Mouse (Mus musculus): ENCODE measurements at regions not wholly inside any gene's neighbourhood (a gene's known extent, or its start where the extent isn't known, plus 50 kb on each side); places are given as distances from the start of the nearest gene placed in this dataset.

DNA sequence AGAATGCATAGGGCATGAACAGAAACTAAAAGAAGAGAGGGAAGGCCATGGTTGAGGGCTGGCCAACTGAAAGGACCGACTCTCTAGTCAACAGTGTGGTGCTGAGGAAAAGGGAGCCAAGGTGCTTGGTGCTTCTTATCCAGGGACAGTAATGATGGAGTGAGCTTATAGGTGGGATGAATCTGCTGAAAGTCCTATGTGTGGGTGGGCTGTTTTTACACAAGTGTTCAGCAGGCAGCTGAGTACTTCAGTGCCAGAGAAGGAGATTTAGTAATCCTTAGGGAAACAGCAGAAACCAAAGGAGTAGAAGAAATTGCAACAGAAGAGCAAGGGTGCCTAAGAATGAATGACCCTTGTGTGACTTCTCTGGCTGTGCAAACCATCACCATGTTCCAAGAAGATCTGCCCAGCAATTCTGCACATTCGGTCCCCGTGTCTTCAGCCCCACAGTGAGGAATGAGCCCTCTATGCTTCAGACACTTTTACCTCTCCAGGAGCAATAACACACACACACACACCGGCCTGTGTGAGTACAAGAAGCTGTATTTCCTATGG is 82.1 kb upstream of the Pkn2 start:
- Histone ChIP-seq H3K27ac (replicated peaks) (peak overlapping the region; percentile 69), H3K9me3 (ENCODE audit: control insufficient read depth, low read length) (no peaks in the 10 kb centered on the region), H3K4me1 (replicated peaks; ENCODE audit: control insufficient read depth, insufficient read depth) (no peaks in the 10 kb centered on the region), H3K27me3 (ENCODE audit: control insufficient read depth, insufficient read depth, low read length) (no peaks in the 10 kb centered on the region), H3K4me3 (ENCODE audit: low read depth, low read length) (no peak overlapping the region), H3K4me2 (replicated peaks; ENCODE audit: low read depth) (no peak overlapping the region), H3K9ac (ENCODE audit: low read length) (no peak overlapping the region), H3K36me3 (ENCODE audit: control insufficient read depth, insufficient read depth, low read length) (no peaks in the 10 kb centered on the region)
- WGBS = 62% methylated on average over 4 of the region's 4 CpGs
- ATAC-seq (ENCODE audit: low FRiP score, low TSS enrichment) (no peak; the same call in 1 of the 2 replicates), DNase-seq (ENCODE audit: low spot score) (no peak)
- TF ChIP-seq CTCF (IDR thresholded peaks at IDR 0.05; ENCODE audit: low read depth) = no peak
- TF ChIP-seq EP300 (optimal IDR thresholded peaks at IDR 0.05) = no peak

GRCm38 (mm10) chr3:142957768-142958167 is 76.0 kb upstream of the Pkn2 start:
- TF ChIP-seq EP300 (optimal IDR thresholded peaks at IDR 0.05) = no peak
- TF ChIP-seq CTCF (IDR thresholded peaks at IDR 0.05; ENCODE audit: low read depth) = no peak
- no peak overlapping the region for H3K27ac ChIP-seq (replicated peaks)
- H3K4me1 ChIP-seq (replicated peaks; ENCODE audit: control insufficient read depth, insufficient read depth) = no peaks in the 10 kb centered on the region
- no peak overlapping the region for H3K4me2 ChIP-seq (replicated peaks; ENCODE audit: low read depth)
- no peaks in the 10 kb centered on the region for H3K27me3 ChIP-seq (ENCODE audit: control insufficient read depth, insufficient read depth, low read length)
- DNase-seq (ENCODE audit: low spot score) = no peak
- H3K9ac ChIP-seq (ENCODE audit: low read length) = no peak overlapping the region
- H3K36me3 ChIP-seq (ENCODE audit: control insufficient read depth, insufficient read depth, low read length) = no peaks in the 10 kb centered on the region
- no peak for ATAC-seq (ENCODE audit: low FRiP score, low TSS enrichment)
- H3K4me3 ChIP-seq (ENCODE audit: low read depth, low read length) = no peak overlapping the region
- WGBS = 72% methylated on average over 8 of the region's 8 CpGs
- H3K9me3 ChIP-seq (ENCODE audit: control insufficient read depth, low read length) = no peaks in the 10 kb centered on the region

DNA sequence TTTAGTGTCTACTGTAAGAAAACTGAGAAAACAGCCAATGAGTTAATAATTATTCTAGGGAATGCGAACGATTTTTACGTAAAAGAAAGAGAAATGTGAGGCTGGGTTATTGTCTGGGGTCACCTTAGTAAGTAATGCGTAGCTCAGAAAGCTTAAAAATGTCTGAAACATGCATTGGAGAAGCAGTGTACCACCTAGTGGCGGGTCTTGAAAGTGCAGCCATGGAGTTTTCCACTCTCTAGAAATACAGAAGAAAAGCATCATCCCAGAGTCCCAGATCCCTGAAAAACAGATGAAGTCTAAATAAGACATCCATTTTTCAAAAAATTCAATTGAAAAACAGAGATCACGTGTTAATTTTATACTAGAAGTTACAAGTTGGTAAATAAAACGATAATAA is 67.0 kb upstream of the Pkn2 start:
- Histone ChIP-seq H3K36me3 (ENCODE audit: control insufficient read depth, insufficient read depth, low read length) (no peaks in the 10 kb centered on the region), H3K27ac (replicated peaks) (no peak overlapping the region), H3K9ac (ENCODE audit: low read length) (no peak overlapping the region), H3K4me3 (ENCODE audit: low read depth, low read length) (no peak overlapping the region), H3K4me1 (replicated peaks; ENCODE audit: control insufficient read depth, insufficient read depth) (no peaks in the 10 kb centered on the region), H3K4me2 (replicated peaks; ENCODE audit: low read depth) (no peak overlapping the region), H3K27me3 (ENCODE audit: control insufficient read depth, insufficient read depth, low read length) (no peaks in the 10 kb centered on the region), H3K9me3 (ENCODE audit: control insufficient read depth, low read length) (no peaks in the 10 kb centered on the region)
- ATAC-seq (ENCODE audit: low FRiP score, low TSS enrichment) (no peak), DNase-seq (ENCODE audit: low spot score) (peak; percentile 67)
- TF ChIP-seq EP300 (optimal IDR thresholded peaks at IDR 0.05) (no peak), CTCF (IDR thresholded peaks at IDR 0.05; ENCODE audit: low read depth) (peak; percentile 88)
- 37% methylated on average over 7 of the region's 7 CpGs for WGBS

GRCm38 (mm10) chr3:142941319-142942024 is 59.7 kb upstream of the Pkn2 start:
- ATAC-seq (ENCODE audit: low FRiP score, low TSS enrichment) (peak; percentile 87), DNase-seq (ENCODE audit: low spot score) (no peak)
- TF ChIP-seq CTCF (IDR thresholded peaks at IDR 0.05; ENCODE audit: low read depth) = no peak
- TF ChIP-seq EP300 (optimal IDR thresholded peaks at IDR 0.05) = no peak
- H3K9ac ChIP-seq (ENCODE audit: low read length) = no peak overlapping the region
- peaks cover 2% of the 10 kb centered on the region; the same call in 1 of the 2 replicates for H3K4me1 ChIP-seq (replicated peaks; ENCODE audit: control insufficient read depth, insufficient read depth)
- no peaks in the 10 kb centered on the region for H3K9me3 ChIP-seq (ENCODE audit: control insufficient read depth, low read length)
- no peak overlapping the region for H3K4me2 ChIP-seq (replicated peaks; ENCODE audit: low read depth)
- H3K4me3 ChIP-seq (ENCODE audit: low read depth, low read length) = no peak overlapping the region
- H3K36me3 ChIP-seq (ENCODE audit: control insufficient read depth, insufficient read depth, low read length) = no peaks in the 10 kb centered on the region
- WGBS = 33% methylated on average over 6 of the region's 6 CpGs
- peak overlapping the region; percentile 79 for H3K27ac ChIP-seq (replicated peaks)
- no peaks in the 10 kb centered on the region for H3K27me3 ChIP-seq (ENCODE audit: control insufficient read depth, insufficient read depth, low read length)

DNA sequence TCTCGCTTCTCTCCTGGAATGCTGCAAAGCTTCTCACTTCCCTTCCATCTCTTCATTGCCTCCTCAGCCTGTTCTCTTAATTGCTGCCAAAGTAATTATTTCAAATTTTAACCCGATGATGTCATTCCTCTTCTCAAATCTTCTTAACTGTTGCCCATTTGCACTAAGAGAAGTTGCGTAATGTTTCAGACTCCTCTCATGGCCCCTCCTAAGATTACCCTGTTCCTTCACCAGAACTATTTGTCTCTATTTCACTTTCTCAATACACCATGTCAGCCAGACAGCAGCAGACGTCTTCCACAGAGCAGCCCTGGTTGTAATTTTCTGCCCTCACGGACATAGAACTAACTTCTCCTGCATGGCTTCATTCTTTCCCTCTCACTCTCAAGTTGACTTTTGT is 59.1 kb upstream of the Pkn2 start:
- no peaks in the 10 kb centered on the region for H3K27me3 ChIP-seq (ENCODE audit: control insufficient read depth, insufficient read depth, low read length)
- TF ChIP-seq CTCF (IDR thresholded peaks at IDR 0.05; ENCODE audit: low read depth) (no peak), EP300 (optimal IDR thresholded peaks at IDR 0.05) (no peak)
- H3K4me2 ChIP-seq (replicated peaks; ENCODE audit: low read depth) = no peak overlapping the region
- H3K4me3 ChIP-seq (ENCODE audit: low read depth, low read length) = no peak overlapping the region
- peaks cover 2% of the 10 kb centered on the region; the same call in 1 of the 2 replicates for H3K4me1 ChIP-seq (replicated peaks; ENCODE audit: control insufficient read depth, insufficient read depth)
- H3K9me3 ChIP-seq (ENCODE audit: control insufficient read depth, low read length) = no peaks in the 10 kb centered on the region
- H3K36me3 ChIP-seq (ENCODE audit: control insufficient read depth, insufficient read depth, low read length) = no peaks in the 10 kb centered on the region
- WGBS = 49% methylated on average over 5 of the region's 5 CpGs
- H3K27ac ChIP-seq (replicated peaks) = peak overlapping the region; percentile 79
- DNase-seq (ENCODE audit: low spot score) = no peak
- H3K9ac ChIP-seq (ENCODE audit: low read length) = no peak overlapping the region
- ATAC-seq (ENCODE audit: low FRiP score, low TSS enrichment) = peak; percentile 56; the same call in 1 of the 2 replicates

DNA sequence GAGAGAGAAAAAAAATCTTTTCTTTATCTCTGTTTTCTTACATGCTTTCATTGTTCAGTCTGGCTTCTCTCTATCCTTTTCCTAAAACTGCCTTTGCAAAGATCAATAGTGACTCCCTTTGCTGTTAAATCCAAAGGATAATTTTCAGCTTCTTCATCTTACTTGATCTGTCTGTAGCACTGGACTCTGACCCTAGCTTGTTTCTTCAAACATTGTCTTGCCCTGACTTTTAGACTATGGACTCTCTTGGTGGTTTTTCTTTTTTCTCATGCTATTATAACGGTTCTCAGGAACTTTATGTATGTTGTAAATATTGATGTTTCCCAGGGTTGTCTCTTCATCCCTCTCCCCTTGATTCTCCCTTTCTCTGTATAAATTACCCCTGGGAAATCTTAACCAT is 58.0 kb upstream of the Pkn2 start:
- no peaks in the 10 kb centered on the region for H3K9me3 ChIP-seq (ENCODE audit: control insufficient read depth, low read length)
- WGBS = 30% methylated on average over 1 of the region's 1 CpGs
- H3K4me2 ChIP-seq (replicated peaks; ENCODE audit: low read depth) = no peak overlapping the region
- H3K27ac ChIP-seq (replicated peaks) = no peak overlapping the region
- no peaks in the 10 kb centered on the region for H3K27me3 ChIP-seq (ENCODE audit: control insufficient read depth, insufficient read depth, low read length)
- peaks cover 2% of the 10 kb centered on the region; the same call in 1 of the 2 replicates for H3K4me1 ChIP-seq (replicated peaks; ENCODE audit: control insufficient read depth, insufficient read depth)
- TF ChIP-seq CTCF (IDR thresholded peaks at IDR 0.05; ENCODE audit: low read depth) (no peak), EP300 (optimal IDR thresholded peaks at IDR 0.05) (no peak)
- no peak overlapping the region for H3K4me3 ChIP-seq (ENCODE audit: low read depth, low read length)
- ATAC-seq (ENCODE audit: low FRiP score, low TSS enrichment) (no peak), DNase-seq (ENCODE audit: low spot score) (no peak)
- H3K9ac ChIP-seq (ENCODE audit: low read length) = no peak overlapping the region
- H3K36me3 ChIP-seq (ENCODE audit: control insufficient read depth, insufficient read depth, low read length) = no peaks in the 10 kb centered on the region
